Mouse (Mus musculus) mouse embryonic stem cell (cell line): ENCODE results near the gene Ints13.
"Not testable (repeated sequence)": the region's sequence is repeated elsewhere in the genome, so short reads cannot be mapped to it uniquely, and the experiment has no call there.

Experiments used
- in situ Hi-C, 2 experiments: fragments of 300-500 bp; cut with MboI; formaldehyde crosslinking; loops; 1 replicate in 1 of 2; 3 replicates in 1 of 2; pipeline ENCODE4 v1.14.3; 2019 to 2020; ENCODE audit warnings: low sequenced_read_pairs in 2 of 2, low pct_unique_long_range_greater_than_20kb in 1 of 2, mixed read lengths in 1 of 2; ENCODE audit not compliant: unreplicated experiment in 1 of 2

The Ints13 gene

GRCm38 (mm10) chr6:146577310-146578109, at the start of gene Ints13:
Gene Ints13, minus strand, starts transcription at chr6:146577835.
- in situ Hi-C loops = no loop called here

DNA sequence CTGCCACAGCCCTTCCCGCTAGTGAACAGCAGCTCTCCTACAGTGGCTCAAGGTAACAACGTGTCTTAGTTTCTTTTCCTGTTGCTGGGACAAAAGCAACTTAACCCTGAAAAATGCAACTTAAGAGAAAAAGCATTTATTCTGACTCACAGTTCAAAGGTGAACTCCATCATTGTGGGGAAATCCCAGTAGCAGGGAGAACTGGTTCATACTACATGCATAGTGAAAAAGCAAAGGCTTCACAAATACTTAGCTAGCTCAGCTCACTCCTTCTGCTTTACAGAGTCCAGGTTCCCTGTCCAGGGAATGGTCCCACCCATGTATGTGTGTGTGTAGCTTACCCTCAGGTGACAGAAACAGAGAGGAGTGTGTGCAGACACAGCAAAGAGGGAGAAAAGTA, 39.0 kb upstream of the Ints13 start:
- in situ Hi-C loops = no loop called here

- in situ Hi-C loops = no loop called here
These were observed 38.3 kb upstream of the Ints13 start for GRCm38 (mm10) chr6:146615891-146616290.

GRCm38 (mm10) chr6:146614541-146614940, 36.9 kb upstream of the Ints13 start:
- in situ Hi-C loops = no loop called here

- in situ Hi-C loops = no loop called here
These were observed 36.3 kb upstream of the Ints13 start for GRCm38 (mm10) chr6:146613907-146614306.

DNA sequence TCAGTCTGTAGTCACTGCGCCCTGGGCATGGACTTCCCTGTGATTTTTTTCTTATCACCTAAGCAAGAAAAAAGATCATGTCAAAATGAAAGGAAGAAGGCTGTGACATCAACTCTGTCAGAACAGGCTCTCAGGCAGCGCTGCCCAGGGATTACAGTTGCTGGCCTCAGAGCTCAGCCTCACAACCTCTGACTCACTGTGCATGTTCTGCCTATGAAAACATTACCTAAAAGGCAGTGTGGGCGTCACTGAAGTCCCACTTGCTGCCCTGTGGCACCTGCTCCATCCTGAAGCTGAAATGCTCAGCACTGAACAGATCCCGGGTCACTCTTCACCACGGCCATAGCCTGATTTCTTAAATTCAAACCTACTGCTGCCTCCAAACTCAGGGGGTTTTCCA, 35.1 kb upstream of the Ints13 start:
- in situ Hi-C loops = no loop called here

DNA sequence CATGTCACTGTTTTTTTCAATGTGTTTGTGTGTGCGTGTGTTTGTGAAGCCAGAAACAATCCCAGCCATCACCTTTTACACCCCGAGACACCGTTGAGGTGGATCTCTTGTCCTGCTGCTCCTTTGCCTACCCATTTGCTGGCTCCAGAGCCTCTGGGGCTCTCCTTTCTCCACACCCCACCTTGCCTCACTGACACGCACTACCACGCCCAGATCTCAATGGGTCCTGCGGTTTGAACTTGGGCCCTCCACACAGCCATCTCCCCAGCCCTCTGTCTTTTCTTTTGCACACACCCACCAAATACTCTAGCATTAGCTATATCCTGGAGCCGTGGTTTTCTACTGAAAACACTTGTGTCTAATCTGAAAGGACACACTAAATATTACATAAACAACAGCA, 34.3 kb upstream of the Ints13 start:
- in situ Hi-C loops = no loop called here

GRCm38 (mm10) chr6:146611385-146611784, 33.8 kb upstream of the Ints13 start:
- in situ Hi-C loops = no loop called here

GRCm38 (mm10) chr6:146603651-146604050, 26.0 kb upstream of the Ints13 start:
- in situ Hi-C loops = no loop called here

- in situ Hi-C loops = no loop called here
These were observed 25.0 kb upstream of the Ints13 start for GRCm38 (mm10) chr6:146602601-146603000.

DNA sequence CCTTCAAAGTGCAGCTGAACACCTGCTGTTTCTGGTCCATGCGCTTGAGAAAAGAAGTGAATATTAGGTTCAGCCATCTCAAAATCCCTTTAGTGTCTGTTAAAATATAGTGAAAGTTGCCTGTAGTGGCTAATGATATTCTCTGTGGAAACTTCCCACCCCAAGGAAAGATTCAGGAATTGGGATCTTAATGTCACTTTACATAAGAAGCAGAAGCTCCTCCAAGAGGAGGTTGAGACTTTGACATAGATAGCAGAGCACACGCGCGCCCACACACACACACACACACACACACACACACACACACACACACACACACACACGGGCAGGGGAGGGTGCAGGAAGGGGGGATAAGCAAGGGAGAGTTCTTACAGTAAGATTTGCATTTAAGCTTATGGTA, 7.5 kb upstream of the Ints13 start:
- in situ Hi-C loops = no loop called here

GRCm38 (mm10) chr6:146583366-146584046, 5.9 kb upstream of the Ints13 start:
- in situ Hi-C loops = no loop called here

- in situ Hi-C loops = no loop called here
These were observed 2.8 kb upstream of the Ints13 start for GRCm38 (mm10) chr6:146580381-146580926.

GRCm38 (mm10) chr6:146578586-146578985, 951 bp upstream of the Ints13 start:
- in situ Hi-C loops = no loop called here

DNA sequence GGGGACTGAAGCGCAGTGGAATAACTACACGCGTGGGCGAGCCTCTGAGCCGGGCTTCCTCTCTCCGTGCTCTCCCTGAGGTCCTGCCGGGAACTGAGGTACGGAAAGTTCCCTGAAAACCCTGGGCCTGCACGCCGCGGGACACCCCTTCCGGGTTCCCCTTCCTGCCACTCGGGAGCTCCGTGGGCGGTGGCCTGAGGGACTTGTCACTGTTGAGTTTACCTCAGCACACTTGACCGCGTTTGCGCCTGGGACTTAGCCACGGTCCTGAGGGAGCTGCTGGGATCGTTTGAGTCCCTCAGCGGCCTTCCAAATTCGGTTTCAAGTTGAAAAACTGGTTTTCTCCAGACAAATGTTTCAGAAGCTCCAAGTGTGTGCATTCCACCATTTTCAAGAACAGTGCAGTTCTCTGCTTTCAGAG, 486 bp upstream of the Ints13 start:
- in situ Hi-C loops = no loop called here

- in situ Hi-C loops = no loop called here
These were observed 732 bp downstream of the Ints13 start, which contains the start of gene Fgfr1op2 for GRCm38 (mm10) chr6:146576903-146577302. Gene Fgfr1op2, plus strand, starts transcription at chr6:146577203.

GRCm38 (mm10) chr6:146572073-146572472, 5.6 kb downstream of the Ints13 start:
- in situ Hi-C loops = no loop called here

- in situ Hi-C loops = not testable (repeated sequence)
These were observed 15.2 kb downstream of the Ints13 start for GRCm38 (mm10) chr6:146562461-146562860.

GRCm38 (mm10) chr6:146551326-146551725, 26.3 kb downstream of the Ints13 start:
- in situ Hi-C loops = no loop called here

DNA sequence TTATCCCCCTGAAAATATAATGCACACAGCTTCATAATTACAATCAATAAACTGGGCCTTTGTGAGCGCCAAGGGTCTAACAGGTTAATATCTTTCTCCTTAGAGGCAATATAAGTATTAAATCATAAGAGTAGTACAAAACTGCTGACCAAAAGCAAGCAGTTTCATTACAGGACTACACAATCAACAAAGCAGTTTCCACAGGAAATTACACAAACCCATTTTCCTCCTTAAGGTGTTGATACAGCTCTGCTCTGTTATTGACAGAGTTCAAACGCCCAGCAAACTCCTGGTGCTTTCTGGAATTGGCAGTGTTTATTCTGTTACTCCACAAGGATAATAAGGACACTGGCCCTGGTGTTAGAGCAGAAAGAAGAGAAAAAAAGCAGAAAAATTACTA, 27.2 kb downstream of the Ints13 start:
- in situ Hi-C loops = no loop called here
